Mouse (Mus musculus): ENCODE measurements around the gene Cpne1. TPM values are rescaled to one million over a fixed set of nuclear protein-coding genes. Genes with fewer than 3 reads are reported as not detected.
A peak's percentile ranks its signal among the peaks of the same experiment; 100 is the strongest.

Gene Cpne1
- 57.7 and 62.0 TPM in 2 replicates for polyA plus RNA-seq (2015; fragmentation: Nextera tagmentation; extraction: Ambion mirVana)

- ATAC-seq (ENCODE audit: insufficient read depth, low FRiP score) = peak; percentile 95
- H3K27ac ChIP-seq (ENCODE audit: low read length) = peak within 1 kb of the TSS; percentile 89
- H3K4me1 ChIP-seq (ENCODE audit: control insufficient read depth, insufficient read depth, low read length) = peaks cover 3% of the 10 kb centered on the region
- H3K27me3 ChIP-seq (ENCODE audit: control insufficient read depth, insufficient read depth, low read length) = no peaks in the 10 kb centered on the region
- H3K4me2 ChIP-seq (ENCODE audit: low read depth, low read length) = peak within 1 kb of the TSS; percentile 66
- H3K9me3 ChIP-seq (replicated peaks; ENCODE audit: control insufficient read depth, low read length) = no peaks in the 10 kb centered on the region
- under 1% methylated on average over 74 of the region's 74 CpGs for WGBS
- H3K4me3 ChIP-seq (replicated peaks; ENCODE audit: low read length) = peak within 1 kb of the TSS; percentile 74
- peak within 1 kb of the TSS; percentile 98 for H3K9ac ChIP-seq (ENCODE audit: low read length)
- no peaks in the 10 kb centered on the region for H3K36me3 ChIP-seq (ENCODE audit: control insufficient read depth, insufficient read depth, low read length)
These were observed at the start of gene Cpne1, which contains the start of gene Rbm12 for GRCm38 (mm10) chr2:156111358-156112079. Gene Cpne1 (minus strand): TSS chr2:156111965. Gene Rbm12 (minus strand): TSS chr2:156111978.

GRCm38 (mm10) chr2:156151538-156151937, 39.8 kb upstream of the Cpne1 start:
- no peaks in the 10 kb centered on the region for H3K9me3 ChIP-seq (replicated peaks; ENCODE audit: control insufficient read depth, low read length)
- peaks cover 24% of the 10 kb centered on the region for H3K36me3 ChIP-seq (ENCODE audit: control insufficient read depth, insufficient read depth, low read length)
- no peaks in the 10 kb centered on the region for H3K27me3 ChIP-seq (ENCODE audit: control insufficient read depth, insufficient read depth, low read length)

GRCm38 (mm10) chr2:156147316-156147915, 35.7 kb upstream of the Cpne1 start:
- Histone ChIP-seq H3K4me2 (ENCODE audit: low read depth, low read length) (no peak overlapping the region), H3K9me3 (replicated peaks; ENCODE audit: control insufficient read depth, low read length) (no peaks in the 10 kb centered on the region), H3K27me3 (ENCODE audit: control insufficient read depth, insufficient read depth, low read length) (no peaks in the 10 kb centered on the region), H3K36me3 (ENCODE audit: control insufficient read depth, insufficient read depth, low read length) (peaks cover 9% of the 10 kb centered on the region), H3K4me3 (replicated peaks; ENCODE audit: low read length) (no peak overlapping the region), H3K9ac (ENCODE audit: low read length) (no peak overlapping the region), H3K27ac (ENCODE audit: low read length) (no peak overlapping the region), H3K4me1 (ENCODE audit: control insufficient read depth, insufficient read depth, low read length) (peaks cover 9% of the 10 kb centered on the region)
- WGBS = 78% methylated on average over 3 of the region's 3 CpGs
- no peak for ATAC-seq (ENCODE audit: insufficient read depth, low FRiP score)

More at GRCm38 (mm10) chr2:156151538-156151937, 39.8 kb upstream of the Cpne1 start:
- no peak overlapping the region for H3K9ac ChIP-seq (ENCODE audit: low read length)
- no peak for ATAC-seq (ENCODE audit: insufficient read depth, low FRiP score)
- no peak overlapping the region for H3K4me3 ChIP-seq (replicated peaks; ENCODE audit: low read length)
- H3K4me2 ChIP-seq (ENCODE audit: low read depth, low read length) = no peak overlapping the region
- H3K4me1 ChIP-seq (ENCODE audit: control insufficient read depth, insufficient read depth, low read length) = no peaks in the 10 kb centered on the region
- no peak overlapping the region for H3K27ac ChIP-seq (ENCODE audit: low read length)

- H3K4me3 ChIP-seq (replicated peaks; ENCODE audit: low read length) = no peak overlapping the region
- H3K36me3 ChIP-seq (ENCODE audit: control insufficient read depth, insufficient read depth, low read length) = peaks cover 9% of the 10 kb centered on the region
- H3K9ac ChIP-seq (ENCODE audit: low read length) = no peak overlapping the region
- H3K4me2 ChIP-seq (ENCODE audit: low read depth, low read length) = no peak overlapping the region
- H3K27me3 ChIP-seq (ENCODE audit: control insufficient read depth, insufficient read depth, low read length) = no peaks in the 10 kb centered on the region
- no peak overlapping the region for H3K27ac ChIP-seq (ENCODE audit: low read length)
- no peak for ATAC-seq (ENCODE audit: insufficient read depth, low FRiP score)
- WGBS = 57% methylated on average over 5 of the region's 5 CpGs
- peaks cover 9% of the 10 kb centered on the region for H3K4me1 ChIP-seq (ENCODE audit: control insufficient read depth, insufficient read depth, low read length)
- no peaks in the 10 kb centered on the region for H3K9me3 ChIP-seq (replicated peaks; ENCODE audit: control insufficient read depth, low read length)
These were observed 34.7 kb upstream of the Cpne1 start for GRCm38 (mm10) chr2:156146272-156146989.

GRCm38 (mm10) chr2:156145486-156146130, 33.8 kb upstream of the Cpne1 start:
- Histone ChIP-seq H3K9ac (ENCODE audit: low read length) (no peak overlapping the region), H3K4me2 (ENCODE audit: low read depth, low read length) (peak overlapping the region; percentile 79), H3K27me3 (ENCODE audit: control insufficient read depth, insufficient read depth, low read length) (no peaks in the 10 kb centered on the region), H3K4me1 (ENCODE audit: control insufficient read depth, insufficient read depth, low read length) (peaks cover 9% of the 10 kb centered on the region), H3K4me3 (replicated peaks; ENCODE audit: low read length) (peak overlapping the region; percentile 89), H3K9me3 (replicated peaks; ENCODE audit: control insufficient read depth, low read length) (no peaks in the 10 kb centered on the region), H3K36me3 (ENCODE audit: control insufficient read depth, insufficient read depth, low read length) (peaks cover 9% of the 10 kb centered on the region), H3K27ac (ENCODE audit: low read length) (no peak overlapping the region)
- no peak for ATAC-seq (ENCODE audit: insufficient read depth, low FRiP score)
- WGBS = 55% methylated on average over 11 of the region's 11 CpGs

GRCm38 (mm10) chr2:156143953-156144724, 32.4 kb upstream of the Cpne1 start, which contains the start of the genes Romo1 and Nfs1:
Gene Romo1 (plus strand): TSS chr2:156144039.
Gene Nfs1 (minus strand): TSS chr2:156144186.
- peak; percentile 95 for ATAC-seq (ENCODE audit: insufficient read depth, low FRiP score)
- WGBS = under 1% methylated on average over 70 of the region's 70 CpGs
- Histone ChIP-seq H3K27ac (ENCODE audit: low read length) (peak within 1 kb of the TSS; percentile 94), H3K4me2 (ENCODE audit: low read depth, low read length) (peak within 1 kb of the TSS; percentile 79), H3K9me3 (replicated peaks; ENCODE audit: control insufficient read depth, low read length) (no peaks in the 10 kb centered on the region), H3K27me3 (ENCODE audit: control insufficient read depth, insufficient read depth, low read length) (no peaks in the 10 kb centered on the region), H3K36me3 (ENCODE audit: control insufficient read depth, insufficient read depth, low read length) (peaks cover 9% of the 10 kb centered on the region), H3K4me1 (ENCODE audit: control insufficient read depth, insufficient read depth, low read length) (peaks cover 9% of the 10 kb centered on the region), H3K4me3 (replicated peaks; ENCODE audit: low read length) (peak within 1 kb of the TSS; percentile 89), H3K9ac (ENCODE audit: low read length) (peak within 1 kb of the TSS; percentile 92)

GRCm38 (mm10) chr2:156143367-156143766, 31.6 kb upstream of the Cpne1 start:
- Histone ChIP-seq H3K4me1 (ENCODE audit: control insufficient read depth, insufficient read depth, low read length) (peaks cover 9% of the 10 kb centered on the region), H3K27me3 (ENCODE audit: control insufficient read depth, insufficient read depth, low read length) (no peaks in the 10 kb centered on the region), H3K27ac (ENCODE audit: low read length) (peak overlapping the region; percentile 94), H3K4me2 (ENCODE audit: low read depth, low read length) (peak overlapping the region; percentile 79), H3K9me3 (replicated peaks; ENCODE audit: control insufficient read depth, low read length) (no peaks in the 10 kb centered on the region), H3K9ac (ENCODE audit: low read length) (peak overlapping the region; percentile 92), H3K36me3 (ENCODE audit: control insufficient read depth, insufficient read depth, low read length) (peaks cover 4% of the 10 kb centered on the region; the same call in 1 of the 2 replicates), H3K4me3 (replicated peaks; ENCODE audit: low read length) (peak overlapping the region; percentile 89)
- no peak for ATAC-seq (ENCODE audit: insufficient read depth, low FRiP score)
- 1% methylated on average over 16 of the region's 16 CpGs for WGBS

- Histone ChIP-seq H3K27ac (ENCODE audit: low read length) (no peak overlapping the region), H3K36me3 (ENCODE audit: control insufficient read depth, insufficient read depth, low read length) (peaks cover 3% of the 10 kb centered on the region; the same call in 1 of the 2 replicates), H3K4me2 (ENCODE audit: low read depth, low read length) (peak overlapping the region; percentile 79), H3K9ac (ENCODE audit: low read length) (no peak overlapping the region), H3K27me3 (ENCODE audit: control insufficient read depth, insufficient read depth, low read length) (no peaks in the 10 kb centered on the region), H3K9me3 (replicated peaks; ENCODE audit: control insufficient read depth, low read length) (no peaks in the 10 kb centered on the region), H3K4me1 (ENCODE audit: control insufficient read depth, insufficient read depth, low read length) (peaks cover 9% of the 10 kb centered on the region), H3K4me3 (replicated peaks; ENCODE audit: low read length) (peak overlapping the region; percentile 89)
- ATAC-seq (ENCODE audit: insufficient read depth, low FRiP score) = no peak
- WGBS = 80% methylated on average over 2 of the region's 2 CpGs
These were observed 31.1 kb upstream of the Cpne1 start for GRCm38 (mm10) chr2:156142820-156143219.
